8 mouse cellular contexts compared by ENCODE assay signal in the genomic region with DNA sequence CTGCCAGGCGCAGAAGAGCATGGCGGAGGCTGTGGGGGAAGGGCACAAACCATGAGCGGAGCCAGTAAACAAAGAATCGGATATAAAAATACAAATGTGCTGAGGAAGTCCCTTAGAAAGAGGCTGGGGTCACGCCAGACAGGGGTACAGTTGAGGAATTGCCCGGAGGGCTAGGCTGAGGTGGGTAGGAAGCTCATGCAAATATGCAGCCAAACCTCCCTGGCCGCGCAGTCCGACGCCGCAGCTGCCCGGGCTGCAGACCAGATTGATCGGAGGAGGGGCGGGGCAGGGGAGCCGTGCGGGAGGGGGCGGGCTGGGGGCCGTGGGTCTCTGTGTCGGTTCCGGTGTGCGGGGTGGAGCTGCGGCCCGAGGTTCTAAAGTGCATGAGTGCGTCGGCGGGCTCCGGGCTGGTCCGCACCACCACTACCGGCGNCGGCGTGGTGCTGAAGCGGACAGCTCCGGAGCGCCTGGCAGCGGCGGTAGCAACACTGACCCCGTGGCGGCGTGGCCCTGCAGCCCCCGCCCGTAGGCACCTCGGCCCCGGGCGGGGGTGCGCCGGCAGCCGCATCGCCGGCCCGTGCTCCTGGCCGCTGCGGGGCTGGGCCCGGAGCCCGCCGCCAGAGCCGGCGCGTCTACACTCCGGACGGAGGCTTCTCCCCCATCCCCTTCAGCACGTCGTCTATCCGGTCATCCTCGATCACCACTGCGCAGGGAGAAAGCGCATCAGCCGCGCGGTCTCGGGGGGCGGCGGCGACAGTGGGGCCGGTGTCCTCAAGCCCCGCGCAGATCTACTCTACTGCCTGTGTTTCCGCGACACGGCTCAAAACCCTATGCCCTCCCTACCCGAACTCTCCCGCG. TPM values are rescaled to one million over a fixed set of nuclear protein-coding genes. Genes with fewer than 3 reads are reported as not detected.
DNase-seq lines count a peak whose midpoint lies in the region; ATAC-seq lines count a peak whose summit lies in the region.

No protein-coding gene starts in this region.

- 2% methylated on average over 82 of the region's 83 CpGs for WGBS in lung, embryonic 15.5 days
- 11% methylated on average over 16 of the region's 83 CpGs for WGBS in embryonic facial prominence, embryonic 14.5 days
- under 1% methylated on average over 79 of the region's 83 CpGs for WGBS in hindbrain, embryonic 14.5 days
- 4% methylated on average over 69 of the region's 83 CpGs for WGBS in liver, embryonic 13.5 days (ENCODE audit: insufficient replicate concordance)
- WGBS in neural tube, embryonic 15.5 days, result under 1% methylated on average over 63 of the region's 83 CpGs

- ATAC-seq in lung, embryonic 15.5 days (ENCODE audit: borderline replicate concordance, extremely low read depth, low FRiP score, low TSS enrichment), result peak; percentile 34; the same call in 1 of the 2 replicates
- peak; percentile 52 for ATAC-seq in embryonic facial prominence, embryonic 14.5 days (ENCODE audit: low read depth)
- ATAC-seq in hindbrain, embryonic 14.5 days (ENCODE audit: low FRiP score), result peak; percentile 23
- ATAC-seq in liver, embryonic 13.5 days (ENCODE audit: low read depth), result peak; percentile 25
- peak; percentile 14 for ATAC-seq in neural tube, embryonic 15.5 days (ENCODE audit: low FRiP score)

- no peaks in the 10 kb centered on the region for H3K9me3 ChIP-seq in lung, embryonic 15.5 days
- H3K9me3 ChIP-seq in embryonic facial prominence, embryonic 14.5 days (ENCODE audit: control insufficient read depth, low read length), result no peaks in the 10 kb centered on the region
- no peaks in the 10 kb centered on the region for H3K9me3 ChIP-seq in hindbrain, embryonic 14.5 days (ENCODE audit: control insufficient read depth, low read length)
- H3K9me3 ChIP-seq in liver, embryonic 13.5 days (replicated peaks), result no peaks in the 10 kb centered on the region
- no peaks in the 10 kb centered on the region for H3K9me3 ChIP-seq in neural tube, embryonic 15.5 days (replicated peaks)

- H3K4me2 ChIP-seq in lung, embryonic 15.5 days, result peak overlapping the region; percentile 100
- peak overlapping the region; percentile 99 for H3K4me2 ChIP-seq in embryonic facial prominence, embryonic 14.5 days (ENCODE audit: low read depth, low read length)
- H3K4me2 ChIP-seq in hindbrain, embryonic 14.5 days (replicated peaks), result peak overlapping the region; percentile 94
- H3K4me2 ChIP-seq in liver, embryonic 13.5 days, result peak overlapping the region; percentile 95
- H3K4me2 ChIP-seq in neural tube, embryonic 15.5 days, result peak overlapping the region; percentile 84

- peaks cover 34% of the 10 kb centered on the region for H3K27me3 ChIP-seq in lung, embryonic 15.5 days
- peaks cover 31% of the 10 kb centered on the region for H3K27me3 ChIP-seq in embryonic facial prominence, embryonic 14.5 days (replicated peaks; ENCODE audit: control insufficient read depth, insufficient read depth, low read length)
- H3K27me3 ChIP-seq in hindbrain, embryonic 14.5 days (ENCODE audit: control insufficient read depth, insufficient read depth, low read length), result no peaks in the 10 kb centered on the region
- H3K27me3 ChIP-seq in liver, embryonic 13.5 days, result peaks cover 69% of the 10 kb centered on the region
- H3K27me3 ChIP-seq in neural tube, embryonic 15.5 days (replicated peaks), result no peaks in the 10 kb centered on the region

- peaks cover 33% of the 10 kb centered on the region for H3K4me1 ChIP-seq in lung, embryonic 15.5 days
- peaks cover 20% of the 10 kb centered on the region for H3K4me1 ChIP-seq in embryonic facial prominence, embryonic 14.5 days (ENCODE audit: control insufficient read depth, insufficient read depth, low read length)
- H3K4me1 ChIP-seq in hindbrain, embryonic 14.5 days (replicated peaks; ENCODE audit: control insufficient read depth, insufficient read depth, low read length), result peaks cover 12% of the 10 kb centered on the region
- peaks cover 35% of the 10 kb centered on the region for H3K4me1 ChIP-seq in liver, embryonic 13.5 days (replicated peaks)
- H3K4me1 ChIP-seq in neural tube, embryonic 15.5 days, result peaks cover 34% of the 10 kb centered on the region

- no peak overlapping the region for H3K9ac ChIP-seq in lung, embryonic 15.5 days
- peak overlapping the region; percentile 75; the same call in 1 of the 2 replicates for H3K9ac ChIP-seq in embryonic facial prominence, embryonic 14.5 days (ENCODE audit: low read depth, low read length)
- H3K9ac ChIP-seq in hindbrain, embryonic 14.5 days, result peak overlapping the region; percentile 90
- H3K9ac ChIP-seq in liver, embryonic 13.5 days, result 0 out of 2 replicates have a peak overlapping the region, but pooled peaks have one; percentile 71
- peak overlapping the region; percentile 88 for H3K9ac ChIP-seq in neural tube, embryonic 15.5 days (replicated peaks)

- peak overlapping the region; percentile 81 for H3K4me3 ChIP-seq in lung, embryonic 15.5 days
- peak overlapping the region; percentile 74 for H3K4me3 ChIP-seq in embryonic facial prominence, embryonic 14.5 days (ENCODE audit: low read depth, low read length)
- H3K4me3 ChIP-seq in hindbrain, embryonic 14.5 days (replicated peaks; ENCODE audit: low read length), result peak overlapping the region; percentile 80
- peak overlapping the region; percentile 69 for H3K4me3 ChIP-seq in liver, embryonic 13.5 days (replicated peaks)
- H3K4me3 ChIP-seq in neural tube, embryonic 15.5 days (replicated peaks), result peak overlapping the region; percentile 85

- no peak overlapping the region for H3K27ac ChIP-seq in lung, embryonic 15.5 days
- no peak overlapping the region for H3K27ac ChIP-seq in embryonic facial prominence, embryonic 14.5 days (replicated peaks; ENCODE audit: low read depth, low read length)
- H3K27ac ChIP-seq in hindbrain, embryonic 14.5 days, result peak overlapping the region; percentile 95
- no peak overlapping the region for H3K27ac ChIP-seq in liver, embryonic 13.5 days
- H3K27ac ChIP-seq in neural tube, embryonic 15.5 days (replicated peaks), result peak overlapping the region; percentile 97

- H3K36me3 ChIP-seq in lung, embryonic 15.5 days, result 0 out of 2 replicates have a peak, but pooled peaks cover 2% of the 10 kb centered on the region
- H3K36me3 ChIP-seq in embryonic facial prominence, embryonic 14.5 days (ENCODE audit: control insufficient read depth, insufficient read depth, low read length), result no peaks in the 10 kb centered on the region
- H3K36me3 ChIP-seq in hindbrain, embryonic 14.5 days (replicated peaks; ENCODE audit: control insufficient read depth, insufficient read depth), result peaks cover 24% of the 10 kb centered on the region
- no peaks in the 10 kb centered on the region for H3K36me3 ChIP-seq in liver, embryonic 13.5 days
- H3K36me3 ChIP-seq in neural tube, embryonic 15.5 days, result peaks cover 11% of the 10 kb centered on the region

- no peak for DNase-seq in lung, postnatal 25 days (ENCODE audit: low spot score)
- DNase-seq in adrenal gland, adult 2 months, result peak; percentile 59
- peak; percentile 54 for DNase-seq in embryonic facial prominence, embryonic 14.5 days (ENCODE audit: low spot score)
- peak; percentile 46 for DNase-seq in hindbrain, embryonic 14.5 days (ENCODE audit: low spot score)
- DNase-seq in liver, embryonic 13.5 days, result no peak
- no peak for DNase-seq in T-cell, adult 2 months (ENCODE audit: low spot score)

RNA-seq across cellular contexts. Expression of a gene that starts 1.3 kb away (rescaled TPM):
- 0.93 and 1.1 TPM in 2 replicates for polyA plus RNA-seq in lung, embryonic 15.5 days (2015; fragmentation: Nextera tagmentation; extraction: Ambion mirVana)
- total RNA-seq in adrenal gland, adult 2 months (2021), result 10 to 100 TPM; 36.8 to 56.4 TPM
- polyA plus RNA-seq in adrenal gland, adult 2 months (2012; rRNA removed), result 33.3 and 42.3 TPM in 2 replicates
- polyA plus RNA-seq in embryonic facial prominence, embryonic 14.5 days (2014; fragmentation: Nextera tagmentation; extraction: Ambion mirVana), result 2.1 and 3.0 TPM in 2 replicates
- polyA plus RNA-seq in hindbrain, embryonic 14.5 days (2014; fragmentation: Nextera tagmentation; extraction: Ambion mirVana), result 61.8 and 63.8 TPM in 2 replicates
- 0.10 and 0.30 TPM in 2 replicates for polyA plus RNA-seq in liver, embryonic 13.5 days (2015; fragmentation: Nextera tagmentation; extraction: Ambion mirVana)
- polyA plus RNA-seq in neural tube, embryonic 15.5 days (2015; fragmentation: Nextera tagmentation; extraction: Ambion mirVana), result 45.1 and 55.0 TPM in 2 replicates

RNA-seq across cellular contexts. Expression of a gene that starts 8.2 kb away (rescaled TPM):
- polyA plus RNA-seq in lung, embryonic 15.5 days (2015; fragmentation: Nextera tagmentation; extraction: Ambion mirVana), result 32.8 and 34.4 TPM in 2 replicates
- total RNA-seq in adrenal gland, adult 2 months (2021), result 10 to 100 TPM; 28.9 to 37.1 TPM
- 32.3 and 47.0 TPM in 2 replicates for polyA plus RNA-seq in adrenal gland, adult 2 months (2012; rRNA removed)
- polyA plus RNA-seq in embryonic facial prominence, embryonic 14.5 days (2014; fragmentation: Nextera tagmentation; extraction: Ambion mirVana), result 40.2 and 40.6 TPM in 2 replicates
- 44.8 and 45.3 TPM in 2 replicates for polyA plus RNA-seq in hindbrain, embryonic 14.5 days (2014; fragmentation: Nextera tagmentation; extraction: Ambion mirVana)
- 27.6 and 29.0 TPM in 2 replicates for polyA plus RNA-seq in liver, embryonic 13.5 days (2015; fragmentation: Nextera tagmentation; extraction: Ambion mirVana)
- polyA plus RNA-seq in neural tube, embryonic 15.5 days (2015; fragmentation: Nextera tagmentation; extraction: Ambion mirVana), result 39.6 and 40.0 TPM in 2 replicates

RNA-seq across cellular contexts. Expression of a gene that starts 8.4 kb away (rescaled TPM):
- polyA plus RNA-seq in lung, embryonic 15.5 days (2015; fragmentation: Nextera tagmentation; extraction: Ambion mirVana), result not detected in 2 replicates
- total RNA-seq in adrenal gland, adult 2 months (2021), result not detected
- polyA plus RNA-seq in adrenal gland, adult 2 months (2012; rRNA removed), result not detected in 2 replicates
- 0.70 TPM in 1 of 2 replicates, not detected in the other for polyA plus RNA-seq in embryonic facial prominence, embryonic 14.5 days (2014; fragmentation: Nextera tagmentation; extraction: Ambion mirVana)
- polyA plus RNA-seq in hindbrain, embryonic 14.5 days (2014; fragmentation: Nextera tagmentation; extraction: Ambion mirVana), result not detected in 2 replicates
- polyA plus RNA-seq in liver, embryonic 13.5 days (2015; fragmentation: Nextera tagmentation; extraction: Ambion mirVana), result not detected in 2 replicates
- polyA plus RNA-seq in neural tube, embryonic 15.5 days (2015; fragmentation: Nextera tagmentation; extraction: Ambion mirVana), result 0.13 TPM in 1 of 2 replicates, not detected in the other

RNA-seq across cellular contexts. Expression of a gene that starts 8.4 kb away (rescaled TPM):
- polyA plus RNA-seq in lung, embryonic 15.5 days (2015; fragmentation: Nextera tagmentation; extraction: Ambion mirVana), result 28.4 and 29.0 TPM in 2 replicates
- 1 to 10 TPM; 9.2 to 9.5 TPM for total RNA-seq in adrenal gland, adult 2 months (2021)
- polyA plus RNA-seq in adrenal gland, adult 2 months (2012; rRNA removed), result 9.2 and 10.4 TPM in 2 replicates
- 33.1 and 36.3 TPM in 2 replicates for polyA plus RNA-seq in embryonic facial prominence, embryonic 14.5 days (2014; fragmentation: Nextera tagmentation; extraction: Ambion mirVana)
- 10.4 and 11.0 TPM in 2 replicates for polyA plus RNA-seq in hindbrain, embryonic 14.5 days (2014; fragmentation: Nextera tagmentation; extraction: Ambion mirVana)
- polyA plus RNA-seq in liver, embryonic 13.5 days (2015; fragmentation: Nextera tagmentation; extraction: Ambion mirVana), result 21.5 and 23.7 TPM in 2 replicates
- 8.4 and 14.8 TPM in 2 replicates for polyA plus RNA-seq in neural tube, embryonic 15.5 days (2015; fragmentation: Nextera tagmentation; extraction: Ambion mirVana)

RNA-seq across cellular contexts. Expression of a gene that starts 9.9 kb away (rescaled TPM):
- 2.4 and 3.2 TPM in 2 replicates for polyA plus RNA-seq in lung, embryonic 15.5 days (2015; fragmentation: Nextera tagmentation; extraction: Ambion mirVana)
- total RNA-seq in adrenal gland, adult 2 months (2021), result 10 to 100 TPM in 1 of 2 experiments, 1 to 10 TPM in 1; 9.3 to 18.8 TPM
- polyA plus RNA-seq in adrenal gland, adult 2 months (2012; rRNA removed), result 2.3 and 5.0 TPM in 2 replicates
- 3.3 and 5.0 TPM in 2 replicates for polyA plus RNA-seq in embryonic facial prominence, embryonic 14.5 days (2014; fragmentation: Nextera tagmentation; extraction: Ambion mirVana)
- 10.6 and 12.1 TPM in 2 replicates for polyA plus RNA-seq in hindbrain, embryonic 14.5 days (2014; fragmentation: Nextera tagmentation; extraction: Ambion mirVana)
- 0.20 and 0.39 TPM in 2 replicates for polyA plus RNA-seq in liver, embryonic 13.5 days (2015; fragmentation: Nextera tagmentation; extraction: Ambion mirVana)
- 17.6 and 20.4 TPM in 2 replicates for polyA plus RNA-seq in neural tube, embryonic 15.5 days (2015; fragmentation: Nextera tagmentation; extraction: Ambion mirVana)

Comparison
In these comparisons a context has a peak if more than half of its experiments do, and no peak if none do; other contexts are left out.
1. H3K27ac ChIP-seq: peak in hindbrain, embryonic 14.5 days (single experiment) and neural tube, embryonic 15.5 days (single experiment); none in lung, embryonic 15.5 days (single experiment), embryonic facial prominence, embryonic 14.5 days (single experiment) and liver, embryonic 13.5 days (single experiment).
2. DNase-seq: peak in adrenal gland, adult 2 months (single experiment), embryonic facial prominence, embryonic 14.5 days (single experiment) and hindbrain, embryonic 14.5 days (single experiment); none in lung, postnatal 25 days (single experiment), liver, embryonic 13.5 days (single experiment) and T-cell, adult 2 months (single experiment).
3. Peak in every context shown above with its lines, with median percentiles within 50 percentile points of each other: ATAC-seq, H3K4me2 ChIP-seq and H3K4me3 ChIP-seq.